Mouse (Mus musculus) fibroblast of lung, adult 2 months (primary cell): ENCODE data around the gene Ephb2.
A peak's percentile ranks its signal among the peaks of the same experiment; 100 is the strongest.

Experiments used
- DNase-seq: peaks from one replicate; pipeline ENCODE4 v3.0.0-alpha.2; 2011; ENCODE audit warnings: low read depth

The Ephb2 gene

DNA sequence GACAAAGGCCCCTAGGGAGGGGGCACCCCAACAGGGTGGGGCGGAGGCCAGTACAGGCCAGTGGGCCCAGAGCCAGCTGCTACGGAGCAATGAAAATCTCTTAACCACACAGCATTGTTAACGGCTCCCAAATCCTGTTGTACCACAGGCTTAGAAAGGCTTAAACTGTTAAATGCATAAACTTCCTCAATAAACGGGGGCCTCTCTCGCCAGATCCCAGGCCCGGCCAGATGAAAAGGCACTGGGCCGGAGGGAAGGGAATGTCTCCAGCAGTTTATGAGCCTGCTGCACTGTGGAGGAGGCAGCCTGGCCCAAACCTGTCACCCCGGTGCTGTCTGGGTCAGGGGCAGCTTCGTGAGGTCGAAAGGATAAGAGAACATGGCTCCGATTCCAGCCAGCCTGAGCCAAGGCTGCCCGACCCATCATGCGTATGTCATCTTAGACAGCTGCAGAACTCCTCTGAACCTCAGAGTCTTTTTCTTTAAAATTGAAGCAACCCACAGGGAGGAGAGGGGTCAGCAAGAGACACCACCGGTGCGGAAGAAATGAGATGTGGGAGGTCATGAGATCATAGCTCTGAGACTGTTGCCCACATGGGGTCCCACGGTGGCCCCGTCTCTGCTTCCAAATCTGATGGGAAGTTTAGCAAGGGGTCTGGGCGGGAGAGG, 73.9 kb downstream of the Ephb2 start:
- DNase-seq = no peak

DNA sequence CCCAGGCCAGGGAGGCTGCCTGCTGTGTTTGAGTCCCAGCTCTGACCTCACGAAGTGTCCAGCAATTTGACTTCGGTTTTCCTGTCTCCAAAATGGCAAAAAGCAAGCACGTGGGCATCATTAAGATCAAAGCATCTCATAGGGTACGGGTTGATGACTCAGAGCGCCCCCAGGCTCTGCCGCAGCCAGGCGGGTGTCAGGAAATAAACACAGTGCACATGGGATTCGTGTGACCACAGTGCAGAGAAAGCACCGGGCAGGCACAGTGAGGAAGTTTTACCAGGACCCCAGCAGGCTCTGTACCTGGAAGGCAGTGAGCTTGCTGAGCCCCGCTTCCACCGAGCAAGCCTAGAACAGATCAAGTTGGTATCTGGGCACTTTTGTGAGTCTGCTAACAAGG, 74.9 kb downstream of the Ephb2 start:
- no peak for DNase-seq

DNA sequence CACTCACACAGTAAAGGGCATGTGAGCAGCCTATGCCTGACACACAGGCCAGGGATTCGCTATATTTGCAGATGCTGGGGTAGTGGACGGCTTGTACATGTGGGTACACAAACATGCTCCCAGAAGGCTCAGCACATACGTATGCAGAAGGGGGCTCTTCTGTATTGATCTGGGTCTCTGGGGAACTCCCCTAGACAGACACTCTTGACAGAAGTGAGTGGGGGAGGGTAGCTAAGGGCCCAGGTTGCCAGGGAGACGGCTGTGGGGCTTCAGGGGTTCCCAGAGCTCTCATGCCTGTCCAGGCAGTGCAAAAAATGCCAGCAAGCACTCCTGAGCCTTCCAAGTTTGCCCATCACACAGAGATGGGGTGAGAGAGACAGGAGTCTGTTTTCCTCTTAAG, 78.7 kb downstream of the Ephb2 start:
- no peak for DNase-seq

DNA sequence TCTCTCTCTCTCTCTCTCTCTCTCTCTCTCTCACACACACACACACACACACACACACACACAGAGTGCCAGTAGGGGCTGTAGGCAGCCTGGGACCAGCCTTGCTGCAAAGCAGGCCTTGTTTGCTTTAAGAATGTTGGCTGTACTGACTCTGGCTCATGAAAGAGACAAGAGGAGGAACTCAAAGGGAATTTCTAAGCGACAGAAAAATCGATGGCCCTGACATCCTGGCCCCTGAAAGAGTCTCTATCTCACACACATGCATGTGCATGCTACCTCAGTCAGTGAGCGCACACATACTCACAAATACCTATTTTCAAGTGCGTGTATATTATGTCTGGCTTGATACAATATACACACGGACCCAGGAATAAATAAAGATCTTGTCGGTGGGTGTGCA, 79.3 kb downstream of the Ephb2 start:
- no peak for DNase-seq

DNA sequence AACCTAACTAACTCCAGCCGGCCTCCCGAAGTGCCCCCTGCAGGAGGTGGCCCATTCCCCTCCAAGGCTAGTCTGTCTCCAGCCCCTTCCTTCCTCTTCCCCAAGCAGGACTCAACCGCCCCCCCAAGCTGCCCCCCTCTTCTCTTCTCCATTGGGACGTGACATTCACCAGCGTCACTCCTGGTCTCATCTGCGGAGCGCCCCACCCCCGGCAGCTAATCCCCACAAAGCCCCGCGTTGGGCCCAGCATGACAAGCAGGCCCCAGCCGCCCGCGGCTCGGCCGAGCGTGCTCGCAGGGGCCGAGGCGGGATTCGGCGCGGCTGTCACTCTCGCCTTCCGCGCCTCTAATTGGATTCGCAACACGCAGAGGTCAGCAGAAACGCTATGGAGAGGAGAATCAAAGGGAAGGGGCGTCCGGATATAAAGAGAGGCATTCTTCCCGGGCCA, 80.4 kb downstream of the Ephb2 start:
- no peak for DNase-seq

DNA sequence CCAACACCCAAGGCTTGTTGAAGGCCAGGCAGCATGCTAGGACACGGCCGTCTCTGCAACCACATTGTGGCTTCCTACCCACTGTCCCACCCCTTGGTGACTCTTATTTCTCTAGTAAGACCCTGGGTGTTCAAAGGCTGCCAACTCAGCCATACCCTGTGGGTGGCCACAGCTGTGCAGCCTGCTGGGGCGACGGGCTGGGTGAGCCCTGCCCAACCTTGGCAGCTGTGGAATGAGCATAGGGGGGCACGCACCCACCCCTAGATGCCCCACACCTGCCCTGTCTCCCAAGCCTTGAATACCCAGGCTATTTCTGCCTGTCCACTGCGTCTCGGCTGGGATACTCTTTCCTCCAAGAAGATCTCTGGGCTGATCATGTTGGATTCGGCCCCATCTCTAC, 81.5 kb downstream of the Ephb2 start:
- DNase-seq = no peak

DNA sequence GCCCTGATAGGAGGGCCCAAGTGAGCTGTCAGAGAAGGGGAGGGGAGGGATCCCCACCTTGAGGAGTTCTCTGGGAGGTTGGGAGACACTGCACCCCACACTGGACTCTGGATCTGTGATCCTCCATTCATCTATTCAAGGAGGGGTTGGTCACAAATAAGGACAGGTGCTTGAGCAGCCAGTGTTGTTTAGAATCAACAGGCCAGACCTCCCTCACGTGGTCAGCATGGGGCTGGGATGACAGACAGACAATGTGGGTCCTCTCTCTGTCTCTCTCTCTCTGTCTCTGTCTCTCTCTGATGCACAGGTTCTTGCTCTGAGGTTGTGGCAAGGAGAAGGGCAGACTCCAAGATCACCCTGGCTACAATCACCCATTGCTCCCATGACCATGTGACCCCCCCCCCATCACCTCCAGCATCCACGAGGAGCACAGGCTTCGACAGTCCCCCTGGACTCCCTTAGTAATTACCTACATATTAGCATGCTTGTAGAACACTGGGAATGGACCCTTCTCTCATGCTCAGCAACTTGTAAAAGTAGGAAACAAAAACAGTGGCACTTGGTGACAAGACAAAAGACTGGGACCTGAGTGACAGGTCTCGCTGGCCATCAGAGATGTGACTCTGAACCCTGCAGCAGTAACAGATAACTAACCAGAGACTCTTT, 84.3 kb downstream of the Ephb2 start:
- no peak for DNase-seq

DNA sequence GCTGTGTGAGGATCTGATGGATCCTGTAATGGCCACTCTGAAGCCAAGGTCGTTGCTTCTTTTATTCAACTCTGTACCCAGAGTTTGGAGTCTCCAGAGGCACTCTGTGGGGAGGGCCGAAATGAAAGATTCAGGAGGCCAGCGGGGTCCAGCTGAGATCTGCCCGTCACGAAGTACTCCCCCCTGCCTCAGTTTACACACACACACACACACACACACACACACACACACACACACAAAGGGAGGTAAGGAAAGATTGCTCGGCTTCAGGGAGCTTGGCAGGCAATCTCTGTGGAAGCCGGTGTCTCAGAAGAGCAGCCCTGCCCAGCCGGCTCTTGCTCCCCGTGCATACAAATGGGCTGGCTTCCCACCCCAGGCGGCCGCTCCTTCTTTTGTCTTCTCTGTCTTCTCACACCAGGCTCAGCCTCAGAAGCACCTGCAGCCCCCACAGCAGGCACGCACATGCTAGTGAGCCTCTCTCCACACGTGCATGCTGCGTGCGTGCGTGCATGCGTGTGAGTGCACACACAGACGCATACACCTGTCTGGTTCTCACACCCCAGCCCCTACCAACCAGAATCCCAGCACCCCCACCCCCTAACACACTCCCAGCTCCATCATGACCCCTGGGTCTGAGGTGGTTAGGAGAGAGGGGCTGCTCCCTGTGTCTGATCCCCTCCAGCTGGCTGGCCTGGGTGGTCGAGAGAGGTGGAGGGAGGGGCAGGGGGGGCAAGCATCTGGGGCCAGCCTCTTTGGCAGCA, 85.0 kb downstream of the Ephb2 start:
- no peak for DNase-seq

DNA sequence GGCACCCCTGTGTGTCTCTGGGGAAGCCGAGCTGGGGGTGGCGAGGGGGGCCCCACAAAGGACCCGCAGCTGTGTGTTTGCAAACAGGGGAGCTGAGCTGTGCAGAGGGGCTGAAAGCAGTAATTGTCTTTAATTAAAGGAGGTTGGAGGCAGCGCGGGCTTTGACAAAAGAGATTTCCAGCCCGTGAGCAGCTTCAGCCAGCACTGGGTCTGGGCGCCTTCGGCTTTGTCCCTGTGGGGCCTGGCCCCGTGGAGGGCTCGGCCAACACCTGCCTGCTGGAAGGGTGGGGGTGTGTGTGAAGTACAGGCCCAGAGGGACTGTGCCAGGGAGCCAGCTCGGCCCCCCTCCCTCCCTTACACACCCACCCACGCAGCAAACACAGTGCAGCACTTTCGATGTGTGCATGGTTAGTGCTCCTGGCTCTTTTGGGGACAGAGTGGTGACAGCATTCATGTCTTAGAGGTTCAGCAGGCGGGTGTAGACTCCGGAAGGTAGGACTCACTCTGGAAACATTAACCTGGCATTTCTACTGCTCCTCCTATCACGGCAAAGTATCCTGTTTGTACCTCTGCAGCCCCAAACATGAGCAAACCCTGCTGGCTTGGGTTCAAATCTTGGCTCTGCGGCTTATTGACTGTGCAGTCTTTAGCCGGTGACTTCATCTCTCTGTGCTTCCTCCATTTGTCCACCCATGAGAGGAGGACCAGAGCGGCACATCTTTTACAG, 85.8 kb downstream of the Ephb2 start:
- DNase-seq = no peak

DNA sequence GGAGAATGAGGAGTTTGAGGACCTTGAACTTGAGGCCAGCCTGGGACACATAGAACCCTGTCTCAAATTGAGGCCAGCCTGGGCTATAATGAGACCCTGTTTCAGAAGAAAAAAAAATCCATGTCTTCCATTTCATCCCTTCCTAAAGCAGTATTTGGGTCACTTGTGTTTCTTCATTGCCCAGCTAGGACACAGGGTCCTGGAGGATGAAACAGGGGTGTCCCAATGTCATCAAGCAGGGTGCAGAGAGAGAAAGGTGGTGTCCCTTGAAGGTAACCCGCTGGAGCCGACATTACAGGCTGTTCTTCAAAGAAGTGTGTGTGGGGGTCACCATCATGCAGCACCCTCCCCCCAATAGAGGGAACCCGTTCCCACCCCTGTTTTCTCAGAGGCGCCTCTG, 86.4 kb downstream of the Ephb2 start:
- DNase-seq = no peak

DNA sequence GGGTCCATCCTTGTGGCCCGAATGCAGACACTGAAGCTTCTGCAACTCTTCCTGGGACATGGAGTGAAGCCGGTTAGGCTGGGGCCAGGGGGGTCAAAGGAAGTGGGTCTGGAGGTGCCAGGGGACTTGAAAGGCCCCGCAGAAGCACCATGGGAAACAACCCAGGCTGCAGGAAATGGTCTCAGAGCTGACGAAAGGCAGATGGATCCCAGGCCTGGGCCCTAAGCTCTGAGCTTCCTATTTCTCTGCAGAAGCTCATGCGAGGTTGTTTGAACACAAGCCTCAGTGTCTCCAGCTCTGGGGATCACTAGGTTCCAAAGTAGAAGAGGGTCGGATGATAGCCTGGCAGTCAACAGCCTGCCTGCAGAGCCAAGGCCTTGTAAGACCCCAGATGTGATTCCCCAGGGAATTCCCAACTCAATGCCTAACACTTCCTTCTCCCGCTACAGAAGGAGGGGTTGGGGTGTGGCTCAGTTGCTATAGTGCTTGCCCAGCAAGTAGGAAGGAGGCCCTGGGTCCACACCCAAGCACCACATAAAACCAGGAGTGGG, 86.9 kb downstream of the Ephb2 start:
- no peak for DNase-seq

DNA sequence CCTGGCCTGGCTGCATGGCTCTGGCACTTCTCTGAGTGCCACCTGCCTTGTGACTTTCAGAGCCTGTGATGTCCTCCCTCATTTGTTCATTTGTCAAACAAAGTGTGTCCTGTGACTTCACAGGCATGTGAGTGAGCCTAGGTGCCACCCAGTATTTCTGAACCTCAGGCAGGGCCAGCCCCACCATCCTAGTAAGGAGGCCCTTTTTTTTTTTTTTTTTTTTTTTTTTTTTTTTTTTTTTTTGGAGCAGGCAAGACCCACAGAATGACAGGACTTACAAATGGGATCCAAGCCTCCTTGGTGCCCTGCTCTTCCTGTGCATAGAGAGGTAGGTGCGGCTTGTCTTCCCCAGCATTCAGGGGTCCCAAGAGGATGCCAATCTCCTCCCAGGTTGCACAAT, 89.3 kb downstream of the Ephb2 start:
- no peak for DNase-seq

DNA sequence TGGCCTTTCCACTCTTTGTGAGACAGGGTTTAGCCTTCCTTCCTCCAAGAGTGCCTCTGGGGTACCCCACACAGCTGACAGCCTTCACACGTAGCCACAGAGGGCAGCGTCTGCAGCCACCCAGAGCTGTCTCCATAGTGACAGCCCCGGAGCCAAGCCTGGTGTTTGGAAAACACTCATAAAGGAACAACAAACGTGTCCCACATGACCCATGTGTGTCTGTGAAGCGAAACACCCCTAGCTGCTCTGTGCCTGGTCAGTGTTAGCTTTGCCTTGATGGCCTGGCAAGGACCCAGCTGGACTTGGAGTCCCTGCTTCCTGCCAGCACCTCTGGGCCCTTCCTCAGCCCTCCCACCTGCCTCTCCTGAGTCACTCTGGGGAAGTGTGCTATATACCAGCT, 93.1 kb downstream of the Ephb2 start:
- DNase-seq = peak; percentile 35

DNA sequence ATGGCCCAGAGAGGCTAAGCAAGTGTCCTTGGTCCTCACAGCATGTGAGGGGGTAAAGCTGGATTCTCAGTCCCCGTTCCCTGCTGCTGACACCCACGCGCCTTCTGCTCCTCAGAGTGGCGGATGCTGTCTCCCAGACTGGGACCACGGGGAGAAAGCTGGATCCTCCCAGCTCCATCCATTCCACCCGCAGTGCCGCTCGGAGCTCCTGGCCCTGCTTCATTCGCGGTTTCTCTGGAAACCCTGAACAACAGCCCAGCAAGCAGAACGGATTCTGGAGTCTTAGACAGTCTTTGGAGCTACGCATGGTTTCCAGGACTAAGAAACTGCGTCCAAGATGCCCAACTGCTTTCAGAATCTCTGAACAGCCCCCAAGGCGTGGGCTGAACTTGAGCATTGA, 93.9 kb downstream of the Ephb2 start:
- DNase-seq = no peak

DNA sequence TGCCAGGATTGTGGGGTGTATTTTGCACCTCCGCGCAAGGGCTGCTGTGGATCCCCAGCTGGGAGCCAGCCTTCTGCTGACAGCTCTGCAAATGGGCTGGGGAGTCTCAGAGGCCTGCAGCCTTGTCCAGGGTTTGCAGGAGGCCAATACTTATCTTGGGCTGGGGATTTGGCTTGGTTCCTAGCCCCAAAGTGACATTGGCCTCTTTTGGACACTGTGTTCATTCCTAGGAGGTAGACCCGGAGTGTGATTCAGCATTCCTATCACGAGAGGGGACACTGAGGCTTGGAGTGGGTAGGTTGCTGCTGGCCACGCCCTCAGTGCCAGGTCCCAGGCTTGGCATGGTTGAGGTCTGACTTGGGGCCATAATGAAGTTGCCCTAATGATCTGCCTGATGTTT, 94.8 kb downstream of the Ephb2 start:
- no peak for DNase-seq

DNA sequence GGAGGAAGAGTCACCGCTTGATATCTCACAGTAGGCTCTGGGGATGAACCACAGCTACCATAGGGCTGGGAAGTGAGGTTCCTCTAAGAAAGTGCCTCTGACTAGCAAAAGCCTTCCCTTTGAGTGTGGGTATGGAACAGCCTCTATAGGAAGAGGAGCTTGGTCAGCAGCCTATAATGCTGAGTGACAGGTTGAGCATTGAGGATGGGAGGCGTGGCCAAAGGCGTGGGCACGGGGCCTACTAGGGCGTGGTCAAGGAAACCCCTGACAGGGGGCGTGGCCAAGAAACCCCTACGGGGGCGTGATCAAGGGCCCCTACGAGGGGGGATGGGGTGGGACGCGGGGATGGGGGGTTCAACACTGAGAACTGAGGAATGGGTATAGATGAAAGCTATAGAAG, 96.6 kb downstream of the Ephb2 start:
- DNase-seq = no peak

DNA sequence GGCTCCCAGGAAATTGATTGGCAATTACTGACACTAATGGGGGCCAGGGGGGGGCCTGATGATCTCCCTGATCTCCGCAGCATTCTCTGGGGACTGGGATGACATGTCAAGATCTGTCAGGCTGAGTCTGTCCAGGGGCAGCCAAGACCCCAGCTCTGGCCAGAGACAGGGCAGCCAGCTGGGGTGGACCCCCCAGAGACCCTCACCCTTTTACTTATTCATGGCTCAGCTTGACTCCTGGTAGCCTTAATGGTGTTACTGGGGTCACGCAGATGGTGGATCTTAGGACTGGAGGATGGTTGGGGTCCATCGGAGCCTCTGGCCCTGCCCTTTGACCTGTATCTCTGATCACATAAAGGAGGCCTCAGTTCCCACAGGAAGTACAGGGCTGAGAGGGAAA, 97.5 kb downstream of the Ephb2 start:
- DNase-seq = no peak

DNA sequence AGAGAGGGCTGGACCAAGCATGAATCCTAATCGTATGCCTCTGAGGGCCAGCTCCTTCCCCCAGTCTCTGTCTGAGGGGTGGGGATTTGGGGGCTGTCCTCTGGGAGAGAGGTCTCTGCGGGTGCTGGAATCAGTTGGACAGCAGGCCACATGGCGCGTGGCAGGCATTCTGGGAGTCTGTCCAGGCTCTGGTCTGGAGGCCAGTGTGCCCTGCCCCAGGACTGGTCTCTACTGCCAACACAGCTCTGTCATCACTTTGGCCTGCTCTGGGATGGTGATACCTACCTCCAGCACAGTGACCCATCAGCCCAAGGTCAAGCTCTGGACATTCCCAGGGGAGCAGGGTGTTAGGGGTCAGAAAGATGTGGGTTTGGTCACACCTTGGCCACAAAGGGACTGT, 99.9 kb downstream of the Ephb2 start:
- DNase-seq = peak; percentile 73

DNA sequence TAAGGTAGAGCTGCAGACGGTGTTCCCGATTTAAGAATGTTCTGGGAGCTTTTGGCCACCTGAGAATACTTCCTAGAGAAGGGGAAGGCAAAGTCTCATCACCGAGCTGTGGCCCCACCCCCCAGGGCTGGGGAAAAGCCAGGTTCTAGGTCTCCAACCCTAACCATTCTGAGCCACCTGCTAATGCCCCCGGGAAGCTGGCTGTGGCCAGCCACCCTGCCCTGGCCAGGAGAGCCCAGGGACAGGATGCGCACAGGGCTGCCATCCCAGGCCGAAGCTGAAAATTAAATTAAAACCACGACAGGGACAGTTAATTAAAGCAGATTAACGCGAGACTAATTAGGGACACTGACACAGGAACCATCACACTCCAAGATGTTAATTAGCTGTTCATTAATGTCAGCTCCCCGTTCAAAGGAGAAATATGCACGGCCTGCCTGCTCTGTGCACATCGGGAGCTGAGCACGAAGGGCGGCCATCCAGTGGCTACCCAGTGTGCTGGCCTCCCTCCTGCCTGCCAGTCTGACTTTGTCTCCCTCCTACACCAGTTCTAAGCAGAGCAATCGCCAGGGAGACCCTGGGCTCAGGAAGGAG, 101.5 kb downstream of the Ephb2 start:
- DNase-seq = no peak

DNA sequence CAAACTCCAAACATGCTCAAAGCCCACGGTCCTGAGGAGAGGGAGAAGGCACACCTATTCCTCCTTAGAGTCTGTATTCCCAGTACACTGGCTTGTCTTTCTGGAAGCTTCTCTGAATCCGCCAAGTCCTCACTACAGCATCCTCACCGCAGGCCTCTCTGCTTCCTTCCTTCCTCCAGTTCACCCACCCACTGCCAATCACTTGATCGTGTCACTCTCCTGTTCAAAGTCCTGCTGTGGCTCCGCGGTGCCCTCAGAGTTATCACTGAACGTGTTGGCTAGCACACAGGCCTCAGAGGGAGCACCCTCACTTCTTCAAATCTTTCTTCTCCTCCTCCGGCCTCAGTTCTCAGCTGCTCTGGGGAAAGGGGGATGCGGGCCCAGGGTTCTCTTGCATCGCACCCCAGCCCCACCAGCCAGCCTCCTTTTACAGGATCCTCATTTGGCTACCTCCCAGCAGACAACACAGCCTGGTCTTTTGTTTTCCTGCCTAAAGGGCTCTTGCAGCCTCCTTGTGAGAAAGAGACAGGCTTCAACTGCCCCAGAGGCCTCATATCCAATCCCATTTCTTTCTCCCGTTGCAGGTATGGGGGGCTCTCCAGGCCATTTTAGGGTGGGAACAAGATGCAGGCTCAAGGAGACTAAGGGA, 102.4 kb downstream of the Ephb2 start:
- DNase-seq = no peak

DNA sequence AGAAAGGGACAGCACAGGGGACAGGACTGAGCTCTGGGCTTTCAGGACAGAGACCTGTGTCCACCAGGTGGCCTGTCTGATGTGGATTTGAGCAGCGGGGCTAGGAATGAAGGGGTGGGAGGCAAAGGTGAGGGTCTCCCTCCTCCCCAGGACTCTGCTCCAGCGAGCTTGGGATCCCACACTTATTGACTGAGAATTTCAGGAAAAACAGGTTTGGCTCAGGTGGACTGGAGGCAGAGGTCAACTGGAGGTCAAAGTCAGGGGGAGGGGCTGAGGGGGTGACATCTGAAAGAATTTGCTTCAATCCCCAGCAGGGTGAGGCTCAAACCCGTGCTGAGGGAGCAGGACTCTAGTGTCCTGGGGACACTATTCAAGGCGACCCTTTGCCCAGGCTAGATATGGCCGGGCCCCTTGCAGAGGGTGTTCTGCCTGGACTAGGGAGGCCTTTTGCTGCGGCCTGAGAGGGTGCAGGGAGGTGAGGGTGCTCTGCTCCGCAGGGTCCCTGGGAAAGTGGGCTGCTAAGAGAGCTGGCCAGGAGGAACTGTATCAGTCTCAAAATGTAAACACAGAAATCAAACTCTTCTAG, 103.2 kb downstream of the Ephb2 start:
- DNase-seq = no peak
